Mouse (Mus musculus): ENCODE results near the gene Olfr374. TPM values are rescaled to one million over a fixed set of nuclear protein-coding genes. Genes with fewer than 3 reads are reported as not detected.

The Olfr374 gene
- total RNA-seq, 2 experiments from 2014 or later: not detected

DNA sequence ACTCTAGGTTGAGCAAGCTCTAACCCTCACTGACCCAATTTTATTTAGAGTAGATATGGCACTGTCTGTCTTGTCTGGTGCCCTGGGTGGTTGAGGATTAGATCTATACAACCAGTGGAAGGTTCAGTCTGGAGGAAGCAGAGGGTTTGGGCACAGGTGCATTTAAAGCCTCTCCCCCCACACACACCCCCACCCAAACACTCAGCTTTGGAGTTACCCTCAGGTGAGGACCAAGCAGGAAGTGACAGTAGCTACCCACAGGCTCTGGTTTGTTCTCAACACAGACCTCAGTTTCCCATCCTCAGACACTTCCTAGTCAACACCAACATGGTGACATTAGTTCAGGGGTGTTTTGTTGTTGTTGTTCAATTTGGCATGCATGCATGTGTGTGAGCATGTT is 56.0 kb downstream of the Olfr374 start:
- no peak for DNase-seq (ENCODE audit: low spot score)
- intact Hi-C loops (cut with DNase I): no loop called here

Other genes starting within 250 kb of the Olfr374 start
- gene Zfp709, start 225.0 kb upstream of the Olfr374 start, total RNA-seq (2021): 1 to 10 TPM; 5.5 to 6.7 TPM
- gene Zfp882, start 198.4 kb upstream of the Olfr374 start, total RNA-seq (2021): 1 to 10 TPM; 3.1 to 6.1 TPM
- gene Zfp617, start 198.4 kb upstream of the Olfr374 start, total RNA-seq (2021): 10 to 100 TPM; 22.4 to 28.8 TPM
- gene Zfp961, start 156.0 kb upstream of the Olfr374 start, total RNA-seq (2021): 1 to 10 TPM; 5.5 to 10.0 TPM
- gene Cyp4f18, start 97.4 kb upstream of the Olfr374 start, total RNA-seq (2021): under 1 TPM; 0.70 to 0.73 TPM
- not detected for gene Olfr372, start 65.8 kb upstream of the Olfr374 start, total RNA-seq (2021)
- not detected for gene Olfr373, start 23.9 kb upstream of the Olfr374 start, total RNA-seq (2021)
- 100 to 1,000 TPM; 105 to 108 TPM for gene Tpm4, start 27.9 kb downstream of the Olfr374 start, total RNA-seq (2021)
- 10 to 100 TPM; 23.4 to 23.5 TPM for gene Rab8a, start 54.2 kb downstream of the Olfr374 start, total RNA-seq (2021)
- not detected for gene Hsh2d, start 82.6 kb downstream of the Olfr374 start, total RNA-seq (2021)
- under 1 TPM in 1 of 2 experiments, not detected in 1; 0.49 TPM for gene Cib3, start 105.8 kb downstream of the Olfr374 start, total RNA-seq (2021)
- gene Gm11034, start 106.6 kb downstream of the Olfr374 start, total RNA-seq (2021): not detected
- gene Fam32a, start 112.7 kb downstream of the Olfr374 start, total RNA-seq (2021): 10 to 100 TPM; 20.4 to 20.7 TPM
- gene Ap1m1, start 133.0 kb downstream of the Olfr374 start, total RNA-seq (2021): 10 to 100 TPM; 44.0 to 46.1 TPM
- gene Gm10282, start 198.2 kb downstream of the Olfr374 start, total RNA-seq (2021): 10 to 100 TPM in 1 of 2 experiments, 1 to 10 TPM in 1; 7.6 to 10.1 TPM
- gene Klf2, start 212.0 kb downstream of the Olfr374 start, total RNA-seq (2021): 10 to 100 TPM; 48.2 to 62.5 TPM